Mouse (Mus musculus): ENCODE data around the gene Zfp689.
"Not testable (repeated sequence)": the region's sequence is repeated elsewhere in the genome, so short reads cannot be mapped to it uniquely, and the experiment has no call there.

The Zfp689 gene

DNA sequence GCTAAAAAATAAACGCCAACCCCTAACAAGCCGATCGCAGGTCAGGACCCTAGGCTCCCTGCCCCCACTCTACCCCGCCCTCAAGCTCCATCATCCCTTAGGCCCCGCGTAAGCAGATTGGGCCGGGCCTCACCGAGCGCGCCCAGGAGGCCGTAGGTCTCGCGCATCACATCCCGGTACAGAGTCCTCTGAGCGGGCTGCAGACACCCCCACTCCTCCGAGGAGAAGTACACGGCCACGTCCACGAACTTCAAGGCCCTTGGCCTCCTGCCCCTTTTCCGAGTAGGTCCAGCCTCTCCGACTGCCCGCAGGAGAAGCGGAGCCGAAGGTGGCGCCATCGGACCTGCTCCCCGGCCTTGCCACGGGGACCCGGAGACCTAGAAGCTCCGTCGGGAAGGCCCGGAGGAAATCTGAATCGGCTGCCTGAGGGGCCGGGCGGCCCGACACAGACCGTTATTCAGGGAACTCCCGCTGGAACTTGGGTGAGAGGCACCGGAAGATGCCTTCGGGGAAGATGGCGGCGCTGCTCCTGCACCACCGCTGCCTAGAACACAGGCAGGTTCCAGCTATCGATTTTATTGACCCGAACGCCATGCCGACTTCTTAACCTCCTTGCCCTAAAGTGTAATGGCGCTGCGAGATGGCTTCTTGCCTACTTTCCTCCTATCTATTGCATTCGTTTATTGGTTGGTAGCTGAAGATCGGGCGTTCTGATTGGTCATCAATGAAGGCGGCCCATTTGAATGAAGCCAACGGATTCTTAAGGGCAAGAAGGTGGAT is at the start of gene Zfp689:
Gene Zfp689 (minus strand): TSS at position 638 of the 780 bp plus-strand sequence.
- DNase-seq (ENCODE audit: low read depth), result peak; percentile 98

DNA sequence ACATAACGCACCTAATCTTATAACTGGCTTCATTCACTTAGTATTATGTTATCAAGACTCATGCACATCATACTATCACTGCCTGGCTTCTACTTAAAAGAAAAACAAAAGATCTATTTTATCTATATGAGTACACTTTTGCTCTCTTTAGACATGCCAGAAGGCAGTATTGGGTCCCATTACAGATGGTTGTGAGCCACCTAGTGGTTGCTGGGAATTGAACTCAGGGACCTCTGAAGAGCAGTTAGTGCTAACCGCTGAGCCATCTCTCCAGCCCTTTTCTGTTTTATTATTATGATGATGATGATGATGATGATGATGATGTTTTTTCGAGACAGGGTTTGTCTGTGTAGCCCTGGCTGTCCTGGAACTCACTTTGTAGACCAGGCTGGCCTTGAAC is 49.4 kb upstream of the Zfp689 start:
- peak; percentile 72 for DNase-seq (ENCODE audit: low read depth)

DNA sequence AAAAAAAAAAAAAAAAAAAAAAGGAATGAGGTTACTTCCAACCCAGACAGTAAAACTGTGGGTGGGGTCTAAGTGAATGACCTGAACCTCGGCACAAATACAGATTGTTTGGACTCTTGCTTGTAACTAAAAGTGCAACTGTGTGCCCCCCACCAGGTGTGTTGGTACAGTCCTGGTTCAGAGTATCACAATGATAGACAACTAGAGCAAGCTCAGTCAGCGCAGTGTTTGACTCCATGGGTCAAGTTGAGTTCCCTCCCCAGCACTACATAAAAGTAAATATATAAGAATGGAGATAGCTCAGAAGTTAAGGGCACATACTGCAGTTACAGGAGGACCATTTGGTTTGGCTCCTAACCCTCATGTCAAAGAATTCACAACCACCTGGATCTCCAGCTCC is 48.4 kb upstream of the Zfp689 start:
- no peak for DNase-seq (ENCODE audit: low read depth)

DNA sequence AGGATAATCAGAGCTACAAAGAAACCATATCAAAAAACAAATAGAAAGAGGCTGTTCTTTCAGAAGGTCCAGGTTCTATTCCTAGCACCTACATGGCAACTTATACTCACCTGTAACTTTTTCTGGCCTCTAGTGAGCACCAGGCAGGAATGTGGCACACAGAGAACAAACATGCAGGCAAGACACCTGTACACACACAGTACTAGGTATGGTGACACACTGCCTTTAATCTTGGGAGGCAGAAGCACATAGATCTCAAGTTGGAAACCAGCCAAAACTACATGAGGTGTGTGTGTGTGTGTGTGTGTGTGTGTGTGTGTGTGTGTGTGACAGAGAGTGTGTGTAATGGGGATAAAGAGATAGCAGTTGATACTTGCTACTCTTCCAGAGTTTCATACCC is 45.7 kb upstream of the Zfp689 start:
- no peak for DNase-seq (ENCODE audit: low read depth)

DNA sequence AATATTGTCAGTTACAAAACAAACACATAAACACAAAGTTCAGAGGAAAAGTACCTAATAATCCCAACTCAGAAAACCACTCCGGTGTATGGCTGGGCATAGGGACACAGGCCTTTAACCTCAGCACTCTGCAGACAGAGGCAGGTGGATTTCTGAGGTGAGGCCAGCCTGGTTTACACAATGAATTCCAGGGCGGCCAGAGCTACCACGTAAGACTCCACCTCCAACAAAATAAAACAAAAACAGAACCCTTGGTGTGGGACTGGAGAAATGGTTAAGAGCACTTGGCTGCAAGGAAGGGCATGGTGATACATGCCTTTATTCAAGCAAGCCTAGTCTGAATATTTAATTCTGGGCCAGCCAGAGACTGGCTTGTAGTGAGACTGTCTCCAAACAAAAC is 42.9 kb upstream of the Zfp689 start:
- DNase-seq (ENCODE audit: low read depth), result no peak

DNA sequence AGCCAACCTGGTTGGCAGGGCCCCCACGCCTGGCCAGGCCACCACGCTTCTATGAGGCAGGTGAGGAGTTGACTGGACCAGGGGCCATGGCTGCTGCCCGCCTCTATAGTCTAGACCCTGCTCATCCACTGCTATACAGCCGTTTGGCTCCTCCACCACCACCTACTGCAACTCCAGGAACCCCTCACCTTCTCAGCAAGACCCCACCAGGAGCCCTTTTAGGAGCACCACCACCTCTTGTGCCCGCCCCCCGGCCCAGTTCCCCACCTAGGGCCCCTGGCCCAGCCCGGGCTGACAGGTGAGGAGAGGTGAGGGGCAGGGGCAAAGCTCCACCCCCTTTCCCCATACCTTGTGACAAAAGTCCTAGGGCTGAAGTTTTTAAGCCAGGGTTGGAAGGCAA is 41.0 kb upstream of the Zfp689 start:
- no peak for DNase-seq (ENCODE audit: low read depth)

DNA sequence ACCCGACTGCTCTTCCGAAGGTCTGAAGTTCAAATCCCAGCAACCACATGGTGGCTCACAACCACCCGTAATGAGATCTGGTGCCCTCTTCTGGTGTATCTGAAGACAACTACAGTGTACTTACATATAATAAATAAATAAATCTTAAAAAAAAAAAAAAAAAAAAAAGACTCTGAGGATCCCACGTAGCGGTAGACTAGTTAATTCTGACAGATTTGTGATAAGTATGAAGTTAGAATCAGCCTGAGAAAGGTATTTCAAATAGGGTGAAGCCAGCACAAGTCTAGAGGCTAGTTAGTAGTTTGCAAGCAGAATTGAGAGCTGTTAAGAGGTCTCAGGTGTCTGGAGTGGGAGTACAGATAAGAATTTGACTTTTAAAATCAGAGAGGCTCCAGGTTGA is 39.4 kb upstream of the Zfp689 start:
- not testable (repeated sequence) for DNase-seq (ENCODE audit: low read depth)

DNA sequence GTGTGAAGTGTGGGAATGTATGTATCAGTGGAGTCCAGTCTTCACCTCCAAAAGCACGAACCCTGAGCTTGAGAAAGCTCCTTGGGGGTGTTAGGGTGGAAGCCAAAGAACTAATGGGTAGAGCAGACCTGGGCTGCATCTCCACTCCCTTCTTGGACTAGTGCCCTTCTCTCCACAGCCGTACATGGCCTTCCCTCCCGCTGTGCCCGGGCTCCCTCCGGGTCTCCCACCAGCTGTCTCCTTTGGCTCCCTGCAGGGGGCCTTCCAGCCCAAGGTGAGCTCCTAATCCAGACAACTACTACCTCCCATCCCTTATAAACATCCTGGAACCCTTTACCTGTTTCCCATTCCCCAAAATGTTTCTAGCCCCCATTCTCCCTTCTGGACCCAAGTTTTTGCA is 36.5 kb upstream of the Zfp689 start:
- DNase-seq (ENCODE audit: low read depth), result no peak

DNA sequence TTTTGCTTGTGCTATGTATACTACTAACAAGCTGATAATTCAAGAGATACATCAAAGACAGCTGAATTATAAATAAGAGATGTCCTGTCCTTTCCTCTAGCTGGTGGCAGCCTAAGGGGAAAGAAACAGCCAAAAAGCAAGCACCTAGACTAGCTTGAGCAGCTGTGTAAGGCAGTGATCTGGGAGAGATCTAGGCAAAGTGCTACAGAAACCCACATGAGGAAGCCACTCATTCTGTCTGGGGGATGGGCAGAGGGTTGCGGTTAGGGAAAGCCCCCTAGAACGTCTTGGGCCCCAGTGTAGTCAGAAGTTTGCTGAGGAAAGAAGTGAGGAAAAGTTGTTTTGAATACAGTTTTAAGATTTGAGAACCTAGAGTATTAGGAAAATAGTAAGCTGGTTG is 31.4 kb upstream of the Zfp689 start:
- DNase-seq (ENCODE audit: low read depth), result peak; percentile 83

DNA sequence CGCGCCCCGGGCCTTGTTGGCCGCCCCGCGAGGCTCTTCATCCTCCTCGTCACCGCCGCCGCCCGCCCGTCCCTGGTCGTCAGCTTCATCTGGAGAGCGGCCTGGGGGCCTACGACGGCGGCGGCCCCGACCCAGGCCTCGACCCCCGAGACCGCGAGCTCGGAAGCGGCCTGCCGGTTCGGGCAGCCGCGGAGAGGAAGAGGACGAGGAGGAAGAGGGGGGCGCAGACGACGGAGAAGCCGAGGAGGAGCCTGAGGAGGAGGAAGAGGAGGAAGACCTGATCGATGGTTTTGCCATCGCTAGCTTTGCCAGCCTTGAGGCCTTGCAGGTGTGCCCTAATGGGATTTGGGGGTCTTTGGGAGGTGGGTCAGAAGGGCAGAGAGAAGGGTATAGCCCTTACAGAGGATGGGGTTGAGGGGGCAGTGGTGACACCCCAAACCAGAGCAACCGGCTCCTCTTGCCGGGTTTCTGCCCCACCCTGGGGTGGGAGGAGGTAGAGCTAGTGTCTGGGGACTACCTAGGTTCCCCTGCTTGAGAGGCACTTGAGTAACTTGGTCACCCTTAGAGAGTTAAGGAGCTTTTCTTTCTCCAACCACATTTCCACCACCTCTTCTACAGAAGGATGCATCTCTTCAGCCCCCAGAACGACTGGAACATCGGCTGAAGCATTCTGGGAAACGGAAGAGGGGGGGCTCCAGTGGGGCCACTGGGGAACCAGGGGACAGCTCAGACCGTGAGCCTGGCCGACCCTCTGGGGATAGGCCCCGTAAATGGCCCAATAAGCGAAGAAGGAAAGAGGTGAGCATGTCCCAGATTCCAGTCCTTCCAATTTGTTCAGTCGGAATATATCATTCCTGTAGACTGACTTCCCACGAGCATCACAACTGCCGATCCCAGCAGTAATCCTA is 30.6 kb upstream of the Zfp689 start:
- DNase-seq (ENCODE audit: low read depth), result no peak

DNA sequence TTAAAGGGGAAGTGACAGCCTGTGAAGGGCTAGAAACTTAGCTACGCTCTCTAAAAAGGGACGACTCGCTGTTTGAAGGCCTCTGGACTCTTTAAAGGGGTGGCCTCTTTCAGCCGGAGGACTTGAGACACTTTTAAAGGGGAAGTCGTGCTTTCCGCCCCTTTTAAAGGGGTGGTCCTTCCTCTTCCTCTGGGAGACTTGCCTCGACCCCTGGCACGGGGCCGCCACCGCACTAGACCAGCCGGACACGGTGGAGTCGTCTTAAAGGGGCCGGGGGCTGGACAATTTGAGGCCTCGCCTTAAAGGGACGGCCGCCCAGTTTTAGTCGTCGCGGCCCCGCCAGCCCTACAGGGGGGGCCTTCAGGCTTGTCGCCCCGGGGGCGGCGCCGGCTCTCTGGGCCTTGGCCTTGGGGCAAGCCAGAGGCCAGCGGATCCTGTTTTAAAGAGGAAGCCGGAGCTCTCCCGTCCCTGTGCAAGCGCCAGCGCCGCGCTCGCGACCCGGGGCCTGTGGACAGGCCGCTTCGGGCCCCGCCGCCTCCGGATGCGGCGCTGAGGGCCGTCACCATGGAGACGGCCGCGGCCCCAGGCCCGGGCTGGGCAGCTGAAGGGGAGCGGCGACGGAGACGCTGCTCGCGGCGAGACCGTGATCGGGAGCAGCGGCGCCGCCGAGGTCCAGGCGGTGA is 29.8 kb upstream of the Zfp689 start, which contains the start of gene Fbrs:
Gene Fbrs (plus strand): TSS at position 565 of the 683 bp plus-strand sequence.
- no peak for DNase-seq (ENCODE audit: low read depth)

DNA sequence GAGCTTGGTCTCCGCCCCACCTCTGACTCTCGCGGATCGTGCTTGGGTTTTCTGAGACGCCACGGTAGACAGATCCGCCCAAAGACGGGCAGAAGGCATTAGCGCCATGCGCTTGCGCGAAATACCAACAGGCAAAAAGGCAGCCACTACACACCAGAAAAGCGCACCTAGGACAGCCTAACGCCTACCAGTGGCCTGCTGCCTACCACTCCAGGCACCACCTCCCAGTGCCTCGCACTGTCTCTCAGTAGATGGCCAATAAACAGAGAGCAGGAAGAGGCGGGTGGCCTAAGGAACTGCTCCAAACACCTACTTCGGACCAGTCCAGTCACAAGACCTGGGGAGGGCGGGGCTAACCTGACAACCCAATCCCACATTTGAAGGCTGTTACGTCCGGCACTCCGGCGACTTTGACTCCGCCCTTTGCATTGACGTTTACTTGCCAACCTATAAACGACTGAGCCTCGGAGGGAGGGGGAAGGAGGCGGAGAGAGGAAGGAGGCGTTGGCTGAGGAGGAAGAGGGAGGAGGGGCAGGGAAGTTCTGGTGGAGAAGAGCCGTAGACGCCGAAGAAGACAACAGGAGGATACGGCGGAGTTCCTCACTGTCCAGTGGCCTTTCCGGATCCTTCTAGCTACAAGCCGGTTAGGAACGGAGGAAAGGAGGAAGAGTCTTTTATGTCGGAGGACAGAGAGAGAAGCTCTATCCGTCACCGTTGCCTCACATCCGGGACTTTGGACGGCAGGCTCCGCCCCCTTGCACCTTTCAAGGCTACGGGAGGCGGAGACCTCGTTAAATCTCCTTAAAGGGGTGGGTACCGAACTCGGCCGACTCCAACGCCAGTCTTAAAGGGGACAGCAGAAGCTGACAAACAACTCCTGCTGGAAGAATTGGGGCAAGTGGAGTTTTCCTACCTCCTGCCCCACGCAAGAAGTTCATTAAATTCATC is 29.0 kb upstream of the Zfp689 start:
- peak; percentile 100 for DNase-seq (ENCODE audit: low read depth)

DNA sequence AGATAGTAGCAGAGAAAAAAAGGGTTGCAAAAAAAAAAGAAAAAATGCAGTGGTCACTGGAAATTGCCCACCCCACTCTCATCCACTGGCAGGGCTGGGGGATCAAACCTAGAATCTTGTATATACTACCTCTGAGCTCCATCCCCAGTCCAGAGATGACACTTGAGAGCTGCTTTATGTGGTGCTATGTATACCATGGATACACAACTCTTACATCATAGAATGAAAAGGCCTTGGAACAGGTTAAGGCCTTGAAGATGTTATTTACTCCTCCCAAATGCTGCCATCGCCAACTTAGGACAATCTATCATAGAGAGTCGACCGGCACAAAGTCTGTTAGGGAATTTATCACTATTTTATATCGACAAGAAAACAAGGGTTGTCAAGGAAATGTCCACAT is 27.9 kb upstream of the Zfp689 start:
- no peak for DNase-seq (ENCODE audit: low read depth)

DNA sequence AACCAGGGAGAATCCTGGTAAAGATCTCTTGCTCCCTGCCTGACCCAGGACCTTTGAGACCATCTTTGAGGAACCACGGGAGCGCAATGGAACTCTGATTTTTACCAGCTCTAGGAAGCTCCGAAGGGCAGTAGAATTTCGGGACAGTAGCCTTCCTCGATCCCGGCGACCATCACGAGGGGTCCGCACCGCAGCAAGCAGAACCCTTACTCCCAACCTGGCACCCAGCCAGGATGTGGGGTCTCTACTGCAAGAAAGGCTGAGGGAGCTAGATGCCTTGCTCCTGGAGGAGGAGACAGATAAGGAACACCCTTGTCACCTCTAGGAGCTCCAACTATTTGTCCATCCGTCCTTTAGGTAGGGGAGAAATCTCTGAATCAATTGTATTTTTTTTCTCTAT is 27.4 kb upstream of the Zfp689 start:
- no peak for DNase-seq (ENCODE audit: low read depth)

DNA sequence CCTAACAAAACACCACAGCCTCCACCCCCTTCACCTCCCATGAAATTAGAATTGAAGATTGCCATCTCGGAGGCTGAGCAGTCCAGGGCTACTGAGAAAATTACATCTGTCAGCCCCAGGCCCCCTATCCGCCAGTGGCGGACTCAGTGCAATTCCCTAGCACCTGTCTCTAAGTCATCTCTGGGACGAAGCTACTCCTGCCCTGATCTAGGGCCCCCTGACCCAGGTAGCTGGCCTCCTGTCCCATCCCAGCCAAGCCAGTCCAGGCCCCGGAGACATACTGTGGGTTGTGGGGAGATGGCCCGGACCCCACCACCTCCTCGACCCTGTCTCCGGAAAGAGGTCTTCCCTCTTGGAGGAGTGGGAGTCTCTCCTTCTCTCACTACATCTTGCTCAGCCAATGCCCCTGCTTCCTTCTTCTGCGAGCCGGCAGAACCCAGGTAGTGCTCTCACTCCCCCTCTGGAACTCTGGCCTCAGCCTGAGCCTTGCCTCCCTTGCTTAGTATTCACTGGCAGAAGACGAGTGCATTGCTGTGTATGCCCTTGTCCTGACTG is 26.3 kb upstream of the Zfp689 start:
- no peak for DNase-seq (ENCODE audit: low read depth)

DNA sequence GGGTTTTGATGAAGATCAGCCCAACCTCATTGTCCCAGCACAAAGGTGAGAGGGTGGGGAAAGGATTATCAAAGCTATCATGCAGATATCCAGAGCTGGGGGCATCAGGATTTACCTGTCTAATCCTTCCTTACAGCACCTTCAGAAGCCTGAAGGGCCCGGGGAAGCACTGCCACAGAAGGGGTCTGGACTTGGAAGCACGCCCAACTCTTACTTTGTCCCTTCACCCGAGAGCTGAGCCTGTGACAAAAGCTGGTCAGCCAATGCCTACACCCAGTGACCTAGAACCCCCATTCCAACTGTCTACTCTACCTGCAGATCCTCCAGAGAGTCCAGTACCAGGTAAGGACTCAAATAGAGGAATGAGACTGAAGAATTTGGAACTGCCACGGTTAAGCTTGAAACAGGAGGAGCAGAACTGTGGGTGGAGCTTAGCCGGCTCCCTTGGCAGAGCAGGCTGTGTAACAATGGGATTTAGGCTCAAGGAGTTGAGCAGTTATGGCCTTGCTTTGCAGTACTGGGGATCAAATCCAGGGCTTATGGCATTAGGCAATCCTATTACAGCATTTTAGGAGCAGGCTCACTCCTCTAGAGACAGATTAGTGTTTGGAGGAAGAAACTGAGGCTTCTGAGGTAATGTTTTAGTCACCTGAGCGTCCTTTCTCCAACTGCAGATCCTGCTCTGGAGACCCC is 25.6 kb upstream of the Zfp689 start:
- no peak for DNase-seq (ENCODE audit: low read depth)

DNA sequence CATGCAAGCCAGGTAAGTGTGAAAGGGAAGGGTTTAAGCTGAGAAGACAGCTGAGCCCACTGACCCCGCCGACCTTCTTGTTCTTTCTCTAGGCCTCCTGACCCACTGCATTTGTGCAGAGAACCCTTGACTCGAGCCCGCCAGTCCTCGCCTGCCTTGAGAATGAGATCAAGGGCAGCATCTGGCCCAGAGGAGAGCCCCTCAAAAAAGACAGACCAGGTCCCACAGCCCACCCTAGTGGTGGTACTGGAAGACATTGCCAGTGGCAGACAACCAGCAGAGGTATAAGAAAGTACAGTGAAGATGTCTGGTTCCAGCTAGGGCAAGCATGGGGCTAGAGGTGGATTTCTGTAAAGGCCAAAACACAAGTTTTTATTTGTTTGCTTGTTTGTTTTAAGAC is 24.7 kb upstream of the Zfp689 start:
- no peak for DNase-seq (ENCODE audit: low read depth)

DNA sequence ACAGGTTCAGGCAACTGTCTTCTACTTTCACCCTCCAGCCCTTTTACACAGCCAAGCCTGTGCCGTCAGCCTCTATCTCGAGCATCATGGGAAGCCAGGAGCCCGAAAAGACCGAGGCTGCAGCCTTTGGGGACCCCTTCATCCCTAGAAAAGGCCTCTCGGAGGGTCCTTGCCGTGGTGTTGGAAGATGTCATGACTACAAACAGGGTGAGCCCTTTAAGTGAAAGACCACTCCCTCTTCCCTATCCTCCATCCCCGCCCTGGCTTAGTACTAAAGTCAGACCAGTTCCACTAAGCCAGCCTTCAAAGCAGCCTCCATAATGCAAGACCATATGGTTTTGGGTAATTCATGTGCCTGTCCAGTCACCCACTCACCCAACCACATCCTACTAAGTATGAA is 23.1 kb upstream of the Zfp689 start:
- DNase-seq (ENCODE audit: low read depth), result no peak

DNA sequence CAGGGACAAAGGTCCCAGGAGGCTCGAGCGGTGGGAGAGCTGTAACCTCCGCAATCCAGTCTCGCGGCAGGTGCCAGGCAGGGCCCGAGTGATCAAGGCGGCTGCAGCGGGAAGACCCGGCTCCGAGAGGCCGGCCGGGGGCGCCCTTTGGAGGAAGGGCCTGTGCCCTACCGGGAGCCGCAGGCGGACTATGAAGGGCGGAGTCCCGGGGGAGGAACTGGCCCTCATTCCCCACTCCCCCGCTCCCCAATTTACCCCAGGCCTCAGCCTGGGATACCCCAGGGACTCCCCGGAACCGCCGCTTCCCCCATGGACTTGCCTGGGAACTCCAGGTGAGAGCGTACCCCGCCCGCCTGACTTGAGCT is 22.7 kb upstream of the Zfp689 start:
- DNase-seq (ENCODE audit: low read depth), result peak; percentile 43
